Mouse (Mus musculus) bone marrow macrophage, adult 2 months (primary cell): Measurements from ENCODE around the gene Pwwp2b.

Experiments
- CTCF ChIP-seq: IDR thresholded peaks from 2 replicates; pipeline ENCODE4 v1.5.1; 2012; ENCODE audit warnings: low read depth, mild to moderate bottlenecking, low read length, moderate library complexity
- POLR2A ChIP-seq: IDR thresholded peaks from 2 replicates; pipeline ENCODE4 v1.6.1; 2012; ENCODE audit warnings: mild to moderate bottlenecking, low read depth, low read length, borderline replicate concordance

DNA sequence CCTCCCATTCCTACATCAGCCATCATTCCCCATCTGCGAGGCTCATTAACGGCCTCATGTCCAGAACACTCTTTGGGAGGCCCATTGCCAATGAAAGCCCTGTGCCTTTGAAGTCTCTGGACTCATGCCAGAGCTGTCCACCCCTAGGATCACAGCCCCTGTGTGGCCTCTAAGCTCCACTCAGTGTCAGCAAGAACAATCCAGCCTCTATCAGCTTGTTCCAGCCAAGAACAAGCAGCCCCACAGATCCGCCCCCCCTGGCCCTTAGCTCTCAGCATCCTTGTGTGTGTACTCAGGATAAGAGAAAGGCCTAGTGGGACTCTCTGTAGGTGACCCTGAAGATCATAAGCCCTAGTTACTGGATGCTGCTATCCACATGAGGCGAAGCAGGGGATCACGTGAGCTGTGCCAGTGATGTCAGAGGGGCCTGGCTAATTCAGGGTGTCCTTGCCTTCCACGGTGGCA, 62.2 kb downstream of the Pwwp2b start:
- TF ChIP-seq POLR2A (no peak), CTCF (no peak)
